In genomic region chr10:87787521-87787920, GRCm38 (mm10) we compare ENCODE assay signal across 9 mouse cellular contexts.
A peak's percentile ranks its signal among the peaks of the same experiment; 100 is the strongest.
DNase-seq lines count a peak whose midpoint lies in the region; ATAC-seq and TF ChIP-seq lines count a peak whose summit lies in the region.
"Had no signal": no experiment of that assay in that cellular context is flagged by ENCODE, and none has a peak within 500 bp of the region (broad histone marks: within the 10 kb centered on the region; RNA-seq: fewer than 3 reads in every experiment).

No protein-coding gene starts in this region.

- TF ChIP-seq CTCF in lung, adult 2 months (IDR thresholded peaks at IDR 0.05; ENCODE audit: insufficient read depth, low read length), result no peak

- no peak overlapping the region for H3K4me2 ChIP-seq in embryonic facial prominence, embryonic 14.5 days (ENCODE audit: low read depth, low read length)
- H3K4me2 ChIP-seq: hindbrain, embryonic 15.5 days had no signal

- no peaks in the 10 kb centered on the region for H3K9me3 ChIP-seq in embryonic facial prominence, embryonic 14.5 days (ENCODE audit: control insufficient read depth, low read length)
- H3K9me3 ChIP-seq in embryonic facial prominence, embryonic 10.5 days, result no peaks in the 10 kb centered on the region
- no peaks in the 10 kb centered on the region for H3K9me3 ChIP-seq in forebrain, embryonic 10.5 days
- H3K9me3 ChIP-seq: hindbrain, embryonic 15.5 days had no signal

- no peaks in the 10 kb centered on the region for H3K27me3 ChIP-seq in embryonic facial prominence, embryonic 14.5 days (replicated peaks; ENCODE audit: control insufficient read depth, insufficient read depth, low read length)
- H3K27me3 ChIP-seq in embryonic facial prominence, embryonic 10.5 days (replicated peaks; ENCODE audit: low read depth, poor library complexity, severe bottlenecking), result no peaks in the 10 kb centered on the region
- no peaks in the 10 kb centered on the region for H3K27me3 ChIP-seq in forebrain, embryonic 10.5 days (ENCODE audit: poor library complexity, severe bottlenecking)
- H3K27me3 ChIP-seq: hindbrain, embryonic 15.5 days had no signal

- 48% methylated on average over 4 of the region's 4 CpGs for WGBS in embryonic facial prominence, embryonic 14.5 days
- WGBS in embryonic facial prominence, embryonic 10.5 days, result 63% methylated on average over 4 of the region's 4 CpGs
- WGBS in lung, adult 2 months, result 27% methylated on average over 4 of the region's 4 CpGs
- WGBS in forebrain, embryonic 10.5 days, result 73% methylated on average over 4 of the region's 4 CpGs

- DNase-seq in embryonic facial prominence, embryonic 14.5 days (ENCODE audit: low spot score), result peak; percentile 50
- DNase-seq in embryonic facial prominence, embryonic 10.5 days (ENCODE audit: low spot score), result no peak
- peak; percentile 73 for DNase-seq in adrenal gland, adult 8-10 months
- DNase-seq in kidney, adult 18-20 months, result peak; percentile 7
- peak; percentile 8 for DNase-seq in lung, adult 2 months
- DNase-seq in thymus, postnatal 14 days, result no peak
- no peak for DNase-seq in forebrain, embryonic 10.5 days (ENCODE audit: extremely low spot score, low spot score)

- H3K27ac ChIP-seq in embryonic facial prominence, embryonic 14.5 days (replicated peaks; ENCODE audit: low read depth, low read length), result no peak overlapping the region
- H3K27ac ChIP-seq in embryonic facial prominence, embryonic 10.5 days (replicated peaks), result no peak overlapping the region
- H3K27ac ChIP-seq in forebrain, embryonic 10.5 days, result no peak overlapping the region
- H3K27ac ChIP-seq: hindbrain, embryonic 15.5 days had no signal

- no peaks in the 10 kb centered on the region for H3K4me1 ChIP-seq in embryonic facial prominence, embryonic 14.5 days (ENCODE audit: control insufficient read depth, insufficient read depth, low read length)
- no peaks in the 10 kb centered on the region for H3K4me1 ChIP-seq in embryonic facial prominence, embryonic 10.5 days
- no peaks in the 10 kb centered on the region for H3K4me1 ChIP-seq in lung, adult 2 months (ENCODE audit: control insufficient read depth, insufficient read depth, low read length)
- H3K4me1 ChIP-seq in forebrain, embryonic 10.5 days, result no peaks in the 10 kb centered on the region
- H3K4me1 ChIP-seq: hindbrain, embryonic 15.5 days had no signal

- TF ChIP-seq POLR2A in lung, adult 2 months (IDR thresholded peaks at IDR 0.05; ENCODE audit: borderline replicate concordance, extremely low read depth, low read depth, low read length), result no peak

- no peak overlapping the region for H3K9ac ChIP-seq in embryonic facial prominence, embryonic 14.5 days (ENCODE audit: low read depth, low read length)
- H3K9ac ChIP-seq: hindbrain, embryonic 15.5 days had no signal

- no peak overlapping the region for H3K4me3 ChIP-seq in embryonic facial prominence, embryonic 14.5 days (ENCODE audit: low read depth, low read length)
- H3K4me3 ChIP-seq in embryonic facial prominence, embryonic 10.5 days, result no peak overlapping the region
- no peak overlapping the region for H3K4me3 ChIP-seq in lung, adult 2 months (replicated peaks; ENCODE audit: extremely low read depth, low read depth, low read length)
- no peak overlapping the region for H3K4me3 ChIP-seq in forebrain, embryonic 10.5 days
- H3K4me3 ChIP-seq: hindbrain, embryonic 15.5 days had no signal

- no peak for ATAC-seq in embryonic facial prominence, embryonic 14.5 days (ENCODE audit: low read depth)
- ATAC-seq in erythroblast, adult 5-6 weeks (replicated peaks; ENCODE audit: low FRiP score, poor library complexity, severe bottlenecking), result no peak

- H3K36me3 ChIP-seq in embryonic facial prominence, embryonic 14.5 days (ENCODE audit: control insufficient read depth, insufficient read depth, low read length), result no peaks in the 10 kb centered on the region
- H3K36me3 ChIP-seq in embryonic facial prominence, embryonic 10.5 days (replicated peaks), result no peaks in the 10 kb centered on the region
- H3K36me3 ChIP-seq in forebrain, embryonic 10.5 days (replicated peaks), result no peaks in the 10 kb centered on the region
- H3K36me3 ChIP-seq: hindbrain, embryonic 15.5 days had no signal

Comparison
In these comparisons a context has a peak if more than half of its experiments do, and no peak if none do; other contexts are left out.
1. DNase-seq: peak in embryonic facial prominence, embryonic 14.5 days (single experiment), adrenal gland, adult 8-10 months (single experiment), kidney, adult 18-20 months (single experiment) and lung, adult 2 months (single experiment); none in embryonic facial prominence, embryonic 10.5 days (single experiment), thymus, postnatal 14 days (single experiment) and forebrain, embryonic 10.5 days (single experiment).